Comparison of ENCODE assay signal across 8 mouse cellular contexts in the genomic region with DNA sequence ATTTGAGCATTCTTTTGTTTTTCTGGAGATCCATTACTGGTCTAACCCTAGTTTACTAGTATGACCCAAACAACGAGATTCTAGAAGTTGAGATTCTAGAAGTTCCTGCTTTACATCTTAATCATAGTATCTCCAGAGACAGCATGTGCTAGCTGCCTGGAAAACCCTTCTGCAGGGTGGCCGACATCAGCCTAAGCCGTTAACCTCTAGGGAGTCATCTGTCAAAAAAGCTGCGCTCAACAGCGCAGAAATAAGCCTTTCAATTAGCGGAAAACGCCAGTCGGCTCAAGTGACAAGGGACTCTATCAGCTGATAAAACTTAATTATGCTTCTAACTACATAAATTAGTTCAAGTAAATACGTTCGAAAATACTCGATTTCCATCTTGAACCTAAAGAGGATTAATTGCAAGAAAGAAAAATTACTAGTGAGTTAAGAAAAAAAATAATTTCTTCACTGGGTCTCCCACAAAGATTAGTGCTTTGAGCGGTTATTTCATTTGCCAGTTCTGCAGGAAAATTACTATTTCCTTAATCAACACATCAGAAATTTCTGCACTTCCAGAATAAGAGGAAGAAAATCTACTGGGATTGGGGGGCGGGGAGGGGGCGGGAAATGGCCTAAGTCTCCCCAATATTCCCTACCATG. TPM values are rescaled to one million over a fixed set of nuclear protein-coding genes. Genes with fewer than 3 reads are reported as not detected.
DNase-seq lines count a peak whose midpoint lies in the region; ATAC-seq lines count a peak whose summit lies in the region.

No protein-coding gene starts in this region.

- peak; percentile 62; the same call in 1 of the 2 replicates for ATAC-seq in midbrain, embryonic 14.5 days (ENCODE audit: low FRiP score, low TSS enrichment)

- 1% methylated on average over 14 of the region's 14 CpGs for WGBS in midbrain, embryonic 14.5 days

- H3K36me3 ChIP-seq in midbrain, embryonic 14.5 days (ENCODE audit: control insufficient read depth, insufficient read depth, low read length): no peaks in the 10 kb centered on the region

- peak overlapping the region; percentile 86 for H3K27ac ChIP-seq in midbrain, embryonic 14.5 days (replicated peaks; ENCODE audit: low read depth, low read length)

- peak overlapping the region; percentile 55 for H3K4me2 ChIP-seq in midbrain, embryonic 14.5 days (ENCODE audit: low read length)

- no peaks in the 10 kb centered on the region for H3K9me3 ChIP-seq in midbrain, embryonic 14.5 days (ENCODE audit: control insufficient read depth, low read length)

- H3K27me3 ChIP-seq in midbrain, embryonic 14.5 days (ENCODE audit: control insufficient read depth, insufficient read depth, low read length): no peaks in the 10 kb centered on the region

- H3K4me3 ChIP-seq in midbrain, embryonic 14.5 days (replicated peaks; ENCODE audit: low read depth, low read length): peak overlapping the region; percentile 34

- peak overlapping the region; percentile 50; the same call in 1 of the 2 replicates for H3K9ac ChIP-seq in midbrain, embryonic 14.5 days (replicated peaks; ENCODE audit: low read length)

- peak; percentile 54 for DNase-seq in kidney, adult 9 months
- no peak for DNase-seq in kidney, adult 11 months
- DNase-seq in c-Kit-positive CD71-positive TER-119-positive erythroid progenitor cells, embryonic 14.5 days (ENCODE audit: low spot score): peak; percentile 53
- DNase-seq in heart, adult 9 months (ENCODE audit: low spot score in 2 of 2): peak; percentile 49 to 60
- peak; percentile 56 to 62 for DNase-seq in kidney, postnatal 25 days
- DNase-seq in midbrain, embryonic 14.5 days: peak; percentile 85
- no peak for DNase-seq in frontal cortex, postnatal 14 days (ENCODE audit: low spot score in 2 of 2)
- no peak for DNase-seq in right cerebral cortex, adult 18-20 months

- H3K4me1 ChIP-seq in midbrain, embryonic 14.5 days (ENCODE audit: control insufficient read depth, insufficient read depth, low read length): peaks cover 42% of the 10 kb centered on the region

RNA-seq across cellular contexts. Expression of a gene that starts 53.0 kb away (rescaled TPM):
- 35.9 and 49.8 TPM in 2 replicates for polyA plus RNA-seq in midbrain, embryonic 14.5 days (2014; fragmentation: Nextera tagmentation; extraction: Ambion mirVana)

Comparison
In these comparisons a context has a peak if more than half of its experiments do, and no peak if none do; other contexts are left out.
1. DNase-seq: peak in kidney, adult 9 months (single experiment), c-Kit-positive CD71-positive TER-119-positive erythroid progenitor cells, embryonic 14.5 days (single experiment), heart, adult 9 months (2 of 2), kidney, postnatal 25 days (2 of 2) and midbrain, embryonic 14.5 days (single experiment); none in kidney, adult 11 months (single experiment), frontal cortex, postnatal 14 days (0 of 2) and right cerebral cortex, adult 18-20 months (single experiment).